Mouse (Mus musculus) embryonic fibroblast, embryonic 13.5 days (primary cell): ENCODE measurements around the gene Ints11.

Source experiments
- CTCF ChIP-seq: IDR thresholded peaks from 2 replicates; pipeline ENCODE4 v1.5.1; 2011; ENCODE audit warnings: mild to moderate bottlenecking, control low read depth, low read length, moderate library complexity, borderline replicate concordance; ENCODE audit not compliant: insufficient read depth
- POLR2A ChIP-seq: IDR thresholded peaks from 2 replicates; pipeline ENCODE4 v1.6.1; 2011; ENCODE audit warnings: low read depth, mild to moderate bottlenecking, control low read depth, low read length, moderate library complexity

DNA sequence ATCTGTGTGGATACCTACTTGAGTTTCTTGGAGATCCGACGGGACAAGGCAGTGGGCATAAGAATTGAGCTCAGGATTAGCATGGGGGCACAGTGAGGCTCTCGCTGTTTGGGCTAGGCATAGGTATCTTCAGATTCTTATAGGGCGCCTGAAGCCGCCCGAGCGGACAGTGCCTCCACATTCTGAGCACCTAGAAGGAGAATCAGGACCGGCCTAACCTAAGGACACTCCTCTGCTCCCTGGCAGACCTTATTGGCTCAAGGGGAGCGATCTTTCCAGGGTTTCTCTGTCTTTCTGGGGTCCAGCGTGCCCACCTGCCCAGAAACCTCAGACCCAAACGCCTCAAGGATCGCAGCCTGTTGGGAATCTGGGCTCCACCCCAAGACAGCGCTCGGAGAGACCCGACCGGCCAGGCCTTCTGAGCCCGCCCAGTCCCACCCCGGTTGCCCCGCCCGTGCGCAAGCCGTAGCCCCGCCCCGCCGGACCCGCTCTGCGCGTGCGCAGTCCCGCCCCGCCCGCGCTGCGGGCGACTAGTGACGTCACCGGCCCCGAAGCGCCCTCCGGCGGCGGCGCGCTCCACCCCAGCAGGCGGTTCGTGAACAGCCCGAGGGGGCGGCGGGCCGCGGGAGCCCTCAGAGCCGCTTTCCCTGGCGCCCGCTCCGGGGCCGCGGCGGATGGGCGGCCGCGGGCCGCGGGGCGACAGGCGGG is 22.3 kb upstream of the Ints11 start, which contains the start of gene Dvl1:
- 0 out of 2 replicates have a peak, but pooled peaks have one; percentile 21 for TF ChIP-seq CTCF
- TF ChIP-seq POLR2A, result peak; percentile 62
